Mouse (Mus musculus) MEL (cell line): ENCODE results near the gene Gpr19. TPM values are rescaled to one million over a fixed set of nuclear protein-coding genes. Genes with fewer than 3 reads are reported as not detected.

ENCODE experiments used
- DNase-seq: peaks from one replicate; pipeline ENCODE4 v3.0.0; 2011; ENCODE audit warnings: low read depth, low spot score
- H3K27ac ChIP-seq: 2 replicates; pipeline ENCODE4 v1.5.1; 2012; ENCODE audit warnings: low read depth, mild to moderate bottlenecking, control low read depth, low read length, moderate library complexity; ENCODE audit not compliant: control insufficient read depth
- H3K27me3 ChIP-seq, 2 experiments: fragments of 150-350 bp in 1 of 2; sonication (generic) in 1 of 2; 2 replicates each; pipeline ENCODE4 v1.6.1; 2012; ENCODE audit warnings: low read length in 2 of 2, mild to moderate bottlenecking in 2 of 2, improper control_type of control experiment in 1 of 2, moderate library complexity in 1 of 2; ENCODE audit not compliant: insufficient read depth in 2 of 2, control insufficient read depth in 1 of 2
- H3K36me3 ChIP-seq, 2 experiments: 2 replicates each; pipeline ENCODE4 v1.6.1; 2012 to 2014; ENCODE audit warnings: low read length in 2 of 2, improper control_type of control experiment in 1 of 2, inconsistent platforms in 1 of 2, mild to moderate bottlenecking in 1 of 2; ENCODE audit not compliant: insufficient read depth in 2 of 2, control insufficient read depth in 1 of 2
- H3K4me1 ChIP-seq, 2 experiments: fragments of 150-350 bp in 1 of 2; sonication (generic) in 1 of 2; 2 replicates each; pipeline ENCODE4 v1.6.1; 2012; ENCODE audit warnings: low read length in 2 of 2, improper control_type of control experiment in 1 of 2, mild to moderate bottlenecking in 1 of 2; ENCODE audit not compliant: insufficient read depth in 2 of 2, control insufficient read depth in 1 of 2
- H3K4me3 ChIP-seq, 2 experiments: fragments of 150-350 bp in 1 of 2; sonication (generic) in 1 of 2; 2 replicates each; pipeline ENCODE4 v1.5.1; 2012; ENCODE audit warnings: low read depth in 2 of 2, low read length in 2 of 2, mild to moderate bottlenecking in 2 of 2, moderate library complexity in 2 of 2, control low read depth in 1 of 2, improper control_type of control experiment in 1 of 2; ENCODE audit not compliant: control insufficient read depth in 1 of 2, insufficient read depth in 1 of 2
- H3K79me2 ChIP-seq: 2 replicates; pipeline ENCODE4 v1.6.1; 2012; ENCODE audit warnings: mild to moderate bottlenecking, low read length, moderate library complexity; ENCODE audit not compliant: control insufficient read depth, poor library complexity, insufficient read depth
- H3K9ac ChIP-seq: 2 replicates; pipeline ENCODE4 v1.6.1; 2012; ENCODE audit warnings: low read depth, mild to moderate bottlenecking, control low read depth, low read length, moderate library complexity; ENCODE audit not compliant: control insufficient read depth, poor library complexity, severe bottlenecking
- H3K9me3 ChIP-seq: fragments of 150-350 bp; sonication (generic); replicated peaks from 2 replicates; pipeline ENCODE4 v1.6.1; 2012; ENCODE audit warnings: mild to moderate bottlenecking, low read length, improper control_type of control experiment, moderate library complexity; ENCODE audit not compliant: insufficient read depth
- BHLHE40 ChIP-seq: IDR thresholded peaks from 2 replicates; pipeline ENCODE4 v1.6.1; 2012; ENCODE audit warnings: low read depth, mild to moderate bottlenecking, inconsistent platforms, low read length, improper control_type of control experiment, borderline replicate concordance
- ELF1 ChIP-seq: IDR thresholded peaks from 2 replicates; pipeline ENCODE4 v1.6.1; 2014; ENCODE audit warnings: low read depth, mild to moderate bottlenecking, inconsistent platforms, low read length, improper control_type of control experiment, moderate library complexity
- EP300 ChIP-seq, 2 experiments: IDR thresholded peaks; 2 replicates each; pipeline ENCODE4 v1.6.1; 2011; ENCODE audit warnings: improper control_type of control experiment in 2 of 2, low read length in 2 of 2, low read depth in 1 of 2, mild to moderate bottlenecking in 1 of 2
- GABPA ChIP-seq: IDR thresholded peaks from 2 replicates; pipeline ENCODE4 v1.6.1; 2012; ENCODE audit warnings: low read depth, mild to moderate bottlenecking, inconsistent platforms, low read length, improper control_type of control experiment, moderate library complexity
- HCFC1 ChIP-seq: IDR thresholded peaks from 2 replicates; pipeline ENCODE4 v1.6.1; 2012; ENCODE audit warnings: low read depth, mild to moderate bottlenecking, inconsistent platforms, low read length, improper control_type of control experiment, moderate library complexity
- MXI1 ChIP-seq: IDR thresholded peaks from 2 replicates; pipeline ENCODE4 v1.6.1; 2011; ENCODE audit warnings: mild to moderate bottlenecking, low read depth, low read length, improper control_type of control experiment
- NRF1 ChIP-seq: IDR thresholded peaks from 2 replicates; pipeline ENCODE4 v1.6.1; 2014; ENCODE audit warnings: low read depth, mild to moderate bottlenecking, inconsistent platforms, low read length, improper control_type of control experiment, moderate library complexity; ENCODE audit not compliant: poor library complexity, insufficient read depth, severe bottlenecking
- POLR2AphosphoS2 ChIP-seq: IDR thresholded peaks from 2 replicates; pipeline ENCODE4 v1.6.1; 2011; ENCODE audit warnings: low read length, improper control_type of control experiment
- RAD21 ChIP-seq: IDR thresholded peaks from 2 replicates; pipeline ENCODE4 v1.6.1; 2011; ENCODE audit warnings: mild to moderate bottlenecking, low read depth, low read length, improper control_type of control experiment
- RCOR1 ChIP-seq: IDR thresholded peaks from 2 replicates; pipeline ENCODE4 v1.6.1; 2012; ENCODE audit warnings: low read depth, mild to moderate bottlenecking, inconsistent platforms, low read length, improper control_type of control experiment
- SMC3 ChIP-seq: IDR thresholded peaks from 2 replicates; pipeline ENCODE4 v1.6.1; 2011; ENCODE audit warnings: low read depth, low read length, improper control_type of control experiment
- TCF12 ChIP-seq: IDR thresholded peaks from 2 replicates; pipeline ENCODE4 v1.6.1; 2014; ENCODE audit warnings: low read depth, mild to moderate bottlenecking, inconsistent platforms, low read length, improper control_type of control experiment, moderate library complexity
- USF2 ChIP-seq, 2 experiments: IDR thresholded peaks; 2 replicates each; pipeline ENCODE4 v1.6.1; 2011 to 2012; ENCODE audit warnings: improper control_type of control experiment in 2 of 2, low read length in 2 of 2, borderline replicate concordance in 1 of 2, inconsistent platforms in 1 of 2, low read depth in 1 of 2, mild to moderate bottlenecking in 1 of 2; ENCODE audit not compliant: insufficient read depth in 1 of 2
- ZKSCAN1 ChIP-seq: IDR thresholded peaks from 2 replicates; pipeline ENCODE4 v1.6.1; 2012; ENCODE audit warnings: low read depth, mild to moderate bottlenecking, inconsistent platforms, low read length, improper control_type of control experiment, moderate library complexity
- ZNF384 ChIP-seq: IDR thresholded peaks from 2 replicates; pipeline ENCODE4 v1.6.1; 2012; ENCODE audit warnings: low read depth, mild to moderate bottlenecking, inconsistent platforms, low read length, improper control_type of control experiment
- polyA plus RNA-seq, 2 experiments: library from polyadenylated mRNA; stranded (reverse) in 1 of 2; unstranded in 1 of 2; fragments of >175 nt in 1 of 2; fragments of >200 nt in 1 of 2; gene quantifications; 2 replicates each; pipeline versions ENCODE4 v1.2.1 to v1.2.4; 2012; ENCODE audit warnings: low replicate concordance in 2 of 2, low read depth in 1 of 2; ENCODE audit not compliant: insufficient read length in 2 of 2, insufficient read depth in 1 of 2, missing spikeins in 1 of 2
- total RNA-seq: library from RNA; depleted of rRNA; stranded (reverse); fragments of 300-350 nt; gene quantifications from 2 replicates; pipeline ENCODE4 v1.2.3, GENCODE M21; 2012

Gene Gpr19
- total and polyA plus RNA-seq, 3 experiments = 8.4 to 11.7 TPM; not detected in 1

- H3K9ac ChIP-seq = no peak overlapping the region
- no peaks in the 10 kb centered on the region for H3K36me3 ChIP-seq
- H3K79me2 ChIP-seq = no peaks in the 10 kb centered on the region
- DNase-seq = no peak
- no peaks in the 10 kb centered on the region for H3K9me3 ChIP-seq
- H3K27me3 ChIP-seq = no peaks in the 10 kb centered on the region
- no peak overlapping the region for H3K27ac ChIP-seq
- H3K4me3 ChIP-seq = no peak overlapping the region
- no peaks in the 10 kb centered on the region; a peak in 1 of 4 replicates for H3K4me1 ChIP-seq
- TF ChIP-seq NRF1 (no peak), ELF1 (no peak), HCFC1 (no peak), RCOR1 (no peak), USF2 (IDR thresholded peaks at IDR 0.05; ENCODE audit: borderline replicate concordance in 1 of 2, insufficient read depth in 1 of 2, low read depth in 1 of 2, low read length in 2 of 2) (no peak), RAD21 (no peak), BHLHE40 (no peak)
These were observed 50.8 kb downstream of the Gpr19 start for GRCm38 (mm10) chr6:134847550-134847949.

- Histone ChIP-seq H3K4me1 (no peaks in the 10 kb centered on the region; a peak in 1 of 4 replicates), H3K79me2 (no peaks in the 10 kb centered on the region), H3K9ac (no peak overlapping the region), H3K27ac (no peak overlapping the region), H3K4me3 (no peak overlapping the region), H3K27me3 (no peaks in the 10 kb centered on the region), H3K9me3 (no peaks in the 10 kb centered on the region), H3K36me3 (no peaks in the 10 kb centered on the region)
- TF ChIP-seq GABPA (no peak), TCF12 (no peak), ZNF384 (no peak), SMC3 (no peak), MXI1 (no peak), ELF1 (no peak), EP300 (IDR thresholded peaks at IDR 0.05; ENCODE audit: low read depth in 1 of 2, low read length in 2 of 2) (no peak), POLR2AphosphoS2 (no peak), RCOR1 (no peak), ZKSCAN1 (no peak)
- DNase-seq = no peak
These were observed 52.1 kb downstream of the Gpr19 start for GRCm38 (mm10) chr6:134846308-134846707.
